Mouse (Mus musculus) C2C12 (cell line): ENCODE data around the gene Thumpd2. TPM values are rescaled to one million over a fixed set of nuclear protein-coding genes. Genes with fewer than 3 reads are reported as not detected.

Experiments used
- H3K27me3 ChIP-seq: one replicate; pipeline ENCODE4 v1.6.1; 2011; ENCODE audit not compliant: control insufficient read depth, insufficient read depth, insufficient read length
- H3K36me3 ChIP-seq: one replicate; pipeline ENCODE4 v1.6.1; 2011; ENCODE audit not compliant: control insufficient read depth, insufficient read depth
- H3K4me3 ChIP-seq: one replicate; pipeline ENCODE4 v1.5.1; 2011; ENCODE audit warnings: mild to moderate bottlenecking, control low read depth; ENCODE audit not compliant: poor library complexity, insufficient read depth, severe bottlenecking
- H3K79me2 ChIP-seq: one replicate; pipeline ENCODE4 v1.6.1; 2011; ENCODE audit not compliant: control insufficient read depth, insufficient read depth
- H3K79me3 ChIP-seq: one replicate; pipeline ENCODE4 v1.6.1; 2011; ENCODE audit warnings: low read depth, control low read depth
- H3ac ChIP-seq: one replicate; pipeline ENCODE3; 2011; ENCODE audit warnings: low read depth; ENCODE audit not compliant: control insufficient read depth, insufficient read length
- CEBPB ChIP-seq: IDR thresholded peaks from one replicate; pipeline ENCODE4 v1.6.1; 2011; ENCODE audit warnings: low read depth, mild to moderate bottlenecking, control low read depth, moderate library complexity
- CTCF ChIP-seq: IDR thresholded peaks from one replicate; pipeline ENCODE4 v1.5.1; 2011; ENCODE audit not compliant: control insufficient read depth, insufficient read depth, insufficient read length
- FOSL1 ChIP-seq: IDR thresholded peaks from one replicate; pipeline ENCODE4 v1.8.0; 2011; ENCODE audit warnings: mild to moderate bottlenecking, low read length; ENCODE audit not compliant: poor library complexity, insufficient read depth, severe bottlenecking
- MAX ChIP-seq: IDR thresholded peaks from one replicate; pipeline ENCODE4 v1.6.1; 2011; ENCODE audit warnings: mild to moderate bottlenecking, control low read depth
- MYOD1 ChIP-seq: IDR thresholded peaks from one replicate; pipeline ENCODE4 v1.6.1; 2011; ENCODE audit warnings: low read depth; ENCODE audit not compliant: control insufficient read depth, insufficient read length
- MYOG ChIP-seq: IDR thresholded peaks from one replicate; pipeline ENCODE4 v1.6.1; 2011; ENCODE audit not compliant: control insufficient read depth, insufficient read length; ENCODE audit errors: extremely low read depth
- USF1 ChIP-seq: IDR thresholded peaks from one replicate; pipeline ENCODE4 v1.6.1; 2011; ENCODE audit warnings: low read depth, mild to moderate bottlenecking, control low read depth, moderate library complexity
- polyA plus RNA-seq: library from polyadenylated mRNA; unstranded; fragments of >200 nt; fragmentation: generic; extraction: Trizol; gene quantifications from one replicate; pipeline ENCODE4 v1.2.1, GENCODE M21; 2012; ENCODE audit warnings: missing spikeins

The Thumpd2 gene
- polyA plus RNA-seq, 1 experiment, result 3.1 TPM

DNA sequence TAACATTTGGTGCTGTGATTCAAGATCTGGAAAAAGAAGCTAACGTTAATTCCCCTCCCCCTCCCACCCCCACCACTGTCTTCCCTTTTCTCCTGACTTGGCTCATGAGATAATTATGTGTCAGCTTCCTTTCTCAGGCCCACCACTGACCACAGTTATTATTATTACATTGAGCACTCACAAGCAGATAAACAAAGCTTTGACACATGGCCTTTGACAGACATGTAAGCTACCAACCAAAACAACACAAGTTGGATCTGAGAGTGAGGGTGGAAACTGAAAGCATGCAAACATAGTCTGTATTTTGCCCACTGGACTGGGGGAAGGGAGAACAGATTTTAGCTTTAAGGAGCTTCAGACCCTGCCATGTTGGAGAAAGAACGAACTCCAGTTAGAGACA, 67.7 kb downstream of the Thumpd2 start:
- H3ac ChIP-seq, result no peak overlapping the region
- H3K27me3 ChIP-seq, result no peaks in the 10 kb centered on the region
- no peaks in the 10 kb centered on the region for H3K79me2 ChIP-seq
- no peak overlapping the region for H3K4me3 ChIP-seq
- no peaks in the 10 kb centered on the region for H3K36me3 ChIP-seq
- no peaks in the 10 kb centered on the region for H3K79me3 ChIP-seq
- TF ChIP-seq MYOG, result no peak
- no peak for TF ChIP-seq MYOD1

DNA sequence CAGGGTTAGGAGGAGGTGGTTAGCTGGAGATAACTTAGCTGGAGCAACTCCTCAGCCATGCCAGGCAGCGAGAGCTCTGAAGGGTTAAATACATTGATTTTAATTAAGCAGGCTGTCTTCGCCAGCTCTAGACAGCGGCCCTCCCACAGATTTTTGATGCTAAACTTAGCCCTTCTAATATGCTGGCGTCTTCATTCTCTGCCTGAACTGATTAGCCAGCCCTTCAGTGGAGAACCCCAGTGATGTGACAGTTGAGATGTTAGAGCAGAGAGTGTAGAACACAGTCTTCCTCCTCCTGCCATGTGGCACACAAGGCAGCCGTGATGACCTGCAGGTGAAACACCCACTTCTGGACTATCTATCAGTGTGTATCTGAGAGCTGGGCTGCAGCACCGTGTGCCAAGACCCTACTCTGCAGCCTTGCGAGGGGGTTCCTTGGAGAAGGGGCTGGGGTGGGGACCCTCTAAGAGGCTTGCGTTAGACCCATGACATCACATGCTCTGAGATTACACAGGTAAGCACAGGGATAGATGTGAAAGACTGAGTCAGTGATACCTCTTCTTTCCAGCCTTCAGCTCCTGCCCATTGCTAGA, 73.3 kb downstream of the Thumpd2 start:
- peaks cover 17% of the 10 kb centered on the region for H3K27me3 ChIP-seq
- TF ChIP-seq FOSL1, result no peak
- no peak for TF ChIP-seq MAX
- TF ChIP-seq USF1, result no peak
- TF ChIP-seq MYOD1, result no peak
- TF ChIP-seq CTCF, result no peak
- no peak for TF ChIP-seq CEBPB
- TF ChIP-seq MYOG, result no peak
- H3ac ChIP-seq, result no peak overlapping the region
- no peaks in the 10 kb centered on the region for H3K79me2 ChIP-seq
- H3K36me3 ChIP-seq, result no peaks in the 10 kb centered on the region
- no peaks in the 10 kb centered on the region for H3K79me3 ChIP-seq
- no peak overlapping the region for H3K4me3 ChIP-seq

DNA sequence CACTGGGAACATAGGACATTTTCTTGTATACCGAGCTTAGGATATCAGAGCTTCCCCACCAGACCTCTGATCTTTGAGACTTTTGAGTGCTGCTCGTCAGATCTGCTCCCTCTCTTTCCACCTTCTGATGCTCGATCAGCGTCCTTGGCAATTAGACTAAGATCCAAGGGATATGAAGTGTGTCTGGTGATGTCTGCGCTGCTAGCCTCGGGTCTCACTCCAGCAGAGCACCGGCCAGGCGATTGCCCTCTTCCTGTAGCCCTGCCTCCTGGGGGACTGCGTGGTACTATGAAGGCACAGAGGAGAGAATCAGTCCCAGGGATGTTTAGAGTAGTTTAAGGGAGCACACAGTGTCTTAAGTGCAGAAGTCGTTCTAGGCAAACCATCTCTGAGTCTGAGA, 81.9 kb downstream of the Thumpd2 start:
- no peaks in the 10 kb centered on the region for H3K79me3 ChIP-seq
- no peaks in the 10 kb centered on the region for H3K79me2 ChIP-seq
- peaks cover 8% of the 10 kb centered on the region for H3K27me3 ChIP-seq
- no peak overlapping the region for H3K4me3 ChIP-seq
- no peaks in the 10 kb centered on the region for H3K36me3 ChIP-seq
- TF ChIP-seq MYOD1 (no peak), FOSL1 (no peak), MAX (no peak), CEBPB (no peak), USF1 (no peak), CTCF (no peak), MYOG (no peak)
- H3ac ChIP-seq, result no peak overlapping the region

DNA sequence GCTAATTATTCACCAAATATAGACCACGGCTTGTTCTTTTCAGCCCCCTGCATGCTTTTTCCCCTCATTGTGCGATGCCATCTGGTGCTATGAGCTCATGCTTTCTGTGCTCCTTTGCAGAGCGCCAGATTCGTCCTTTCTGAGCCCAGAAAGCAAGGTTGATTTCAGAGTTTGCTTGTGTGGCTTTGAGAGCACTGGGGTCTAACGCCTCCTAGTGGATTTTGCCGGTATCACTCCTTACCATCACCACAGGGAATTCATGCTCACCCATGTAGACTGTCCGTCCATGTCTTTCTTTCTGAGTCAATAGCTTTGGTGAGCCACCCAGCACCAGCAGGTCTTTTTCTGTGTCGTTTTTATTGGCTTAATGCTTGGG, 82.5 kb downstream of the Thumpd2 start:
- Histone ChIP-seq H3K27me3 (peaks cover 8% of the 10 kb centered on the region), H3K36me3 (no peaks in the 10 kb centered on the region), H3ac (no peak overlapping the region), H3K79me2 (no peaks in the 10 kb centered on the region), H3K4me3 (no peak overlapping the region), H3K79me3 (no peaks in the 10 kb centered on the region)
- no peak for TF ChIP-seq MAX

DNA sequence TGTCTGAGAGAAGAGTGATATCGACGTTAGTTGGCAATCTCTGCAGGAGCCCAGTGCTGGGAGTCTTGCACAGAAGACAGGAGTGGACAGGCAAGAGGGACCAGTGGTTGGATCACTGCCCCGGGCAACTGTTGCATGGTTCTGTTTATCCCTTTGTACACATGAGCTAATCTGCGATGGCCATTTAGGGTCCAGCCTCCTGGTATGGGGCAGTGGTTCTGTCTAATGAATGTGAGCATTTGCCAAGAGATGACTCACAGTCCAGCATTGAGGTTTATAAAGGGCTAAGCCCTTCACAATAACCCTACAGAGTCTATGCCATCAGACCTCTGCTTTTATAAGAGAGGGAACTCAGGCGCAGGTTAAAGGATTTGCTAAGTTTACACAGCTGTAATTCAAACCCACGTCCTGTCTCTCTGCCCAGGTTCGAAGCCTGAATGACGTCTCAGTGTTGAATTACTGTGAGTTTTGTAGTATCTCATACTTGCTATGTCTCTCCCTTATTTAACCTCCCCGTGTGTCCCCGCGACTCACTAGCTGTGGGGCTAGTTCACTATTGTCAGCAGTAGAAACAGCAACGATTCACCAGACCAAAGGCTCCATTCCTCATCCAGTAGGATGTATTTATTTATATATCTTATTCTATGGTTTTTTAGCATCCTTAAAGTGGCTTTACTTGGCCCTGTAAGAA, 83.0 kb downstream of the Thumpd2 start:
- Histone ChIP-seq H3K79me3 (no peaks in the 10 kb centered on the region), H3K27me3 (peaks cover 8% of the 10 kb centered on the region), H3K4me3 (no peak overlapping the region), H3K79me2 (no peaks in the 10 kb centered on the region), H3K36me3 (no peaks in the 10 kb centered on the region), H3ac (no peak overlapping the region)
- TF ChIP-seq MYOG (no peak), CTCF (no peak), USF1 (no peak), MAX (no peak), CEBPB (no peak), MYOD1 (no peak), FOSL1 (no peak)

DNA sequence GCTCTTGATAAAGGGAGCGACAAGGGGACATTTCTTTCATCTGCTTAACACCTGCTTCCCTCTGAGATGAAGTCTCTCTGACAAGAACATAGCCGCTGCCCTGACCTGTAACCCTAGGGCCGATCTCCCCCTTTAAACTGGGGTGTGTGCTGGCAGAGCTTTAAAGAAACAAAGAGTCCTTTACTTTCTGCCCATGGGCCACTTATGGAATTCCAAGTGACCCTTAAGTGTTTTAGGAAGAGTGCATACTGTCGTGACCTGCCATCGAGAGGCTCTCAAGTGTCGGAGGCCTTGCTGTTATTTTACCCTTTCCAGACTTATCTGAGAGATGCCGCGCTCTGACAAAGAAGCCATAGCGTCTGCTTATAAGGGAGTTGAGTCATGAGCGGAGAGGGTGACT, 84.8 kb downstream of the Thumpd2 start:
- Histone ChIP-seq H3K79me2 (no peaks in the 10 kb centered on the region), H3K36me3 (no peaks in the 10 kb centered on the region), H3ac (no peak overlapping the region), H3K79me3 (no peaks in the 10 kb centered on the region), H3K27me3 (peaks cover 11% of the 10 kb centered on the region), H3K4me3 (no peak overlapping the region)
- TF ChIP-seq MAX (no peak), CTCF (no peak), CEBPB (no peak), FOSL1 (no peak), MYOG (no peak), MYOD1 (no peak), USF1 (no peak)
